Mouse (Mus musculus) hindbrain, postnatal 0 days (tissue): ENCODE results near the gene Pik3c2b. TPM values are rescaled to one million over a fixed set of nuclear protein-coding genes. Genes with fewer than 3 reads are reported as not detected.

Experiments used
- ATAC-seq: fragments of 200-750 bp; cut with Nextera tagmentation; 2 replicates; pipeline ENCODE4 v1.8.0; 2017; ENCODE audit warnings: mild to moderate bottlenecking, moderate TSS enrichment, moderate library complexity
- DNase-seq: peaks from one replicate; pipeline ENCODE4 v3.0.0-alpha.2; 2015; ENCODE audit warnings: low spot score
- H3K27ac ChIP-seq: fragments of 300-500 bp; sonication (generic); 2 replicates; pipeline ENCODE4 v1.5.1; 2014; ENCODE audit warnings: mild to moderate bottlenecking
- H3K27me3 ChIP-seq: fragments of 300-500 bp; sonication (generic); 2 replicates; pipeline ENCODE4 v1.6.1; 2014; ENCODE audit warnings: low read length, mixed read lengths; ENCODE audit not compliant: insufficient read depth
- H3K36me3 ChIP-seq: fragments of 300-500 bp; sonication (generic); 2 replicates; pipeline ENCODE4 v1.6.1; 2014; ENCODE audit warnings: low read length, mixed read lengths; ENCODE audit not compliant: insufficient read depth
- H3K4me1 ChIP-seq: fragments of 300-500 bp; sonication (generic); 2 replicates; pipeline ENCODE4 v1.6.1; 2014; ENCODE audit warnings: antibody characterized with exemption, low read length, mixed read lengths; ENCODE audit not compliant: insufficient read depth
- H3K4me2 ChIP-seq: fragments of 300-500 bp; sonication (generic); 2 replicates; pipeline ENCODE4 v1.6.1; 2014; ENCODE audit warnings: low read depth, mild to moderate bottlenecking, low read length, moderate library complexity, mixed read lengths
- H3K4me3 ChIP-seq: fragments of 300-500 bp; sonication (generic); 2 replicates; pipeline ENCODE4 v1.5.1; 2014; ENCODE audit warnings: low read length
- H3K9ac ChIP-seq: fragments of 300-500 bp; sonication (generic); replicated peaks from 2 replicates; pipeline ENCODE4 v1.6.1; 2014; ENCODE audit warnings: mild to moderate bottlenecking, low read length, moderate library complexity, mixed read lengths
- H3K9me3 ChIP-seq: fragments of 300-500 bp; sonication (generic); 2 replicates; pipeline ENCODE4 v1.6.1; 2016; ENCODE audit warnings: low read length, mixed read lengths
- CTCF ChIP-seq: IDR thresholded peaks from 2 replicates; pipeline ENCODE4 v1.5.1; 2016; ENCODE audit warnings: antibody characterized with exemption, control low read depth, low read depth
- WGBS: fragments of 180-500 bp; shearing (Covaris S2); extraction: QIAGEN DNeasy Blood & Tissue Kit; methylation state at CpG from one replicate; pipeline ENCODE4 v1.1.7; 2014; 5-methylcytosine and 5-hydroxymethylcytosine counted together
- polyA plus RNA-seq: library from polyadenylated mRNA; unstranded; fragments of >200 nt; fragmentation: Nextera tagmentation; extraction: Ambion mirVana; gene quantifications from 2 replicates; pipeline ENCODE4 v1.2.1, GENCODE M21; 2015
- total RNA-seq: library from RNA; depleted of rRNA; stranded (reverse); fragments of >200 nt; gene quantifications from 2 replicates; pipeline ENCODE4 v1.2.3, GENCODE M21; 2014

Pik3c2b gene
- total and polyA plus RNA-seq, 2 experiments from 2014 or later, result 8.7 to 23.0 TPM

DNA sequence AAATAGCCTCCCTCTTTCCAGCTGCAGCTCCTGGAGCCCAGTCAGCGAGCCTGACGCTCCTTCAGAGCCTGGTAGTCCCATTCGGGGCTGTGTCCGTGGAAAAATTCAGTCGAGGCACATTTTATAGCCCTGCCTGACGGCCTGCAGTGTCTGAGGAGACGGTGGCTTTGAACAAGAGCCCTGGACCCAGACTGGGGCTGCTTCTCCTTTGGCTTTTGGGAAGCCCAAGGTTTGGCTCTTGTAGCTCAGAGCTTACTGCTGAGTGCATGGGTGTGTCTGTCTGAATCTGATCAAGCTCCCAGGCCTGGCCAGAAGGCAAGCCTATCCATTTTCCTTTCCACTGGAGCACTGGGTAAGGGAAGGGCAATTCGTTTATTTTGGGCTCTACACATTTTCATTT, 2.1 kb downstream of the Pik3c2b start:
- Histone ChIP-seq H3K27me3 (no peaks in the 10 kb centered on the region), H3K27ac (peak overlapping the region; percentile 95; the same call in 1 of the 2 replicates), H3K4me3 (peak overlapping the region; percentile 90), H3K9me3 (no peaks in the 10 kb centered on the region), H3K4me2 (peak overlapping the region; percentile 80), H3K36me3 (no peaks in the 10 kb centered on the region), H3K4me1 (peaks cover 8% of the 10 kb centered on the region), H3K9ac (peak overlapping the region; percentile 97; the same call in 1 of the 2 replicates)
- ATAC-seq (no peak), DNase-seq (no peak)
- no peak for TF ChIP-seq CTCF
- WGBS, result 21% methylated on average over 8 of the region's 8 CpGs

DNA sequence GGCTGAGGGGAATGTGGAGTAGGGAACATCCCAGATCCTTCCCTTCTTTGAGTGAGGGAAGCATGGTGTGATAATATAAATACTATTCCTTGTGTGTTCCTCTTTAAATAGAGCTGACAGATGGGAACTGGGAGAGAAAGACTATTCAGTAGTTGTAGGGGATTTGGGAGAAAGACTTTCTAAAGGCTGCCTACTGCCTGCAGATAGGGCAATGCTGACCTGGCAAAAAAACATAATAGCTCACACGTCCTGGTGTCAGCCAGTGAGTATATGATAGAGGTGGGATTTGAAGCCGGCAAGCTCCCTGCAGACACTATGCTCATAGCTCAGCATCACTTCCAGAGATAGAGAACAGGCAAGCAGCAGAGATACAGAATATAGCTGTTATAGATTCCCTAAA, 3.2 kb downstream of the Pik3c2b start:
- Histone ChIP-seq H3K27me3 (no peaks in the 10 kb centered on the region), H3K4me2 (peak overlapping the region; percentile 25; the same call in 1 of the 2 replicates), H3K36me3 (no peaks in the 10 kb centered on the region), H3K9ac (0 out of 2 replicates have a peak overlapping the region, but pooled peaks have one; percentile 3), H3K27ac (no peak overlapping the region), H3K4me3 (no peak overlapping the region), H3K9me3 (no peaks in the 10 kb centered on the region), H3K4me1 (peaks cover 11% of the 10 kb centered on the region)
- WGBS, result 19% methylated on average over 2 of the region's 2 CpGs
- ATAC-seq, result no peak
- DNase-seq, result no peak
- no peak for TF ChIP-seq CTCF

DNA sequence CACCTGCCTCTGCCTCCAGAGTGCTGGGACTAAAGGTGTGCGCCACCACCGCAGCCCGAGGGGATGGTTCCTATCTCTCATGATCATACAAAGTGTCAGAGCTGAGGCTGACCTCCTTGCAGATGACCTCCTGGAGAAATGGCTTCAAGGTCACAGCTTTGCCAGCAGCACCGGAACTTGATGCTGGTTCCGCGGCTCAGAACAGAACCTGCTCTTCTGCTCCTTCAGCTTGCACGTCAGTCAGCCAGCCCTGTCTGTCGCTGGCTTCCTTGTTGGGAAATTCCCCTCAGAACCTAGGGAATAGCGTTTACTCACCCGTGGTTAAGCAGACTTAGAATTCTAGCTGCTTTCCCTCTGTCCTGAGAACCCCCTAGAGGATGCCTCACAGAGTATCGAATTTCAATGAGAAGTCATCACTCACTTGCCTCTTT, 4.5 kb downstream of the Pik3c2b start:
- H3K4me1 ChIP-seq, result peaks cover 11% of the 10 kb centered on the region
- DNase-seq (no peak), ATAC-seq (no peak)
- H3K9ac ChIP-seq, result no peak overlapping the region
- H3K4me3 ChIP-seq, result no peak overlapping the region
- H3K4me2 ChIP-seq, result no peak overlapping the region
- no peaks in the 10 kb centered on the region for H3K36me3 ChIP-seq
- H3K9me3 ChIP-seq, result no peaks in the 10 kb centered on the region
- no peak for TF ChIP-seq CTCF
- no peaks in the 10 kb centered on the region for H3K27me3 ChIP-seq
- no peak overlapping the region for H3K27ac ChIP-seq
- WGBS, result 28% methylated on average over 11 of the region's 11 CpGs

DNA sequence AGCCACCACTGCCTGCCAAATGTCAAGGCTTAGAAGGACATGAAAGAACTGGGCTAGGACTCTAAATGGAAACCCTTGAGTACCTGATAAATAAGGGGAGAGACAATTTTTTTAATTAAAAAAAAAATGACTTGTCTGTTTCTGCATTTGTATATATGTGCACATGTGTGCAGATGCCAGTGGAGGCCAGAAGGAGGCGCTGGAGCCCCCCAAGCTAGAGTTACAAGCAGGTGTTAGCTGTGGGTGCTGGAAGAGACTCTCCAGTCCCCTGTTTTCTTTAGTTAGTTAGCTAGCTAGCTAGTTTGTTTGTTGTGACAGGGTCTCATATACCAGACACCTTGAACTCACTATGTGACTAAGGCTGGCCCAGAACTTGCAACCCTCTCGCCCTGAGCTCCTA, 6.4 kb downstream of the Pik3c2b start:
- Histone ChIP-seq H3K36me3 (no peaks in the 10 kb centered on the region), H3K27ac (no peak overlapping the region), H3K9me3 (no peaks in the 10 kb centered on the region), H3K27me3 (no peaks in the 10 kb centered on the region), H3K4me1 (peaks cover 11% of the 10 kb centered on the region; the same call in 1 of the 2 replicates), H3K4me2 (no peak overlapping the region), H3K4me3 (no peak overlapping the region), H3K9ac (no peak overlapping the region)
- no peak for DNase-seq
- WGBS, result 96% methylated on average over 2 of the region's 2 CpGs
- no peak for ATAC-seq
- no peak; the same call in 1 of the 2 replicates for TF ChIP-seq CTCF

DNA sequence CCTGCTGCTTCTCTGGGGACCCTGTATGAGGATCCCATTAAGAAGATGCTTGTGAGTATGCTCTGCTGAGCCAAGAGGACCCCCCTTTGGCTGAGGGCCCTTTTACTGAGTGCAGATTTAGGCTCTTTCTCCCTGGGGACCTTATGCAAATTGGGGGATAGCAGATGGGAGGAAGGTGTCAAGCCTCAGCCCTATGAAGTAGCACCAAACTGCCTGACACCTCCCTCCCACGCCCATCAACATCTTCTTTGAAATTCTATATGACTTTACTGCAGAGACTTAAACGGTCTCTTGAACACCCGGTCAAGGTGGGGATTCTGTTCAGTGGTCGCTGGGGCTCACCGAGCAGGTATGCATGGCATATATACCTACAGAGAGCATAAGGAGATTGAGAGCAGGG, 7.6 kb downstream of the Pik3c2b start:
- H3K9ac ChIP-seq, result no peak overlapping the region
- no peak overlapping the region for H3K4me3 ChIP-seq
- H3K9me3 ChIP-seq, result no peaks in the 10 kb centered on the region
- H3K27me3 ChIP-seq, result no peaks in the 10 kb centered on the region
- ATAC-seq (no peak), DNase-seq (no peak)
- no peak for TF ChIP-seq CTCF
- 72% methylated on average over 5 of the region's 5 CpGs for WGBS
- H3K27ac ChIP-seq, result no peak overlapping the region
- no peak overlapping the region for H3K4me2 ChIP-seq
- H3K4me1 ChIP-seq, result peaks cover 13% of the 10 kb centered on the region; the same call in 1 of the 2 replicates
- no peaks in the 10 kb centered on the region for H3K36me3 ChIP-seq

DNA sequence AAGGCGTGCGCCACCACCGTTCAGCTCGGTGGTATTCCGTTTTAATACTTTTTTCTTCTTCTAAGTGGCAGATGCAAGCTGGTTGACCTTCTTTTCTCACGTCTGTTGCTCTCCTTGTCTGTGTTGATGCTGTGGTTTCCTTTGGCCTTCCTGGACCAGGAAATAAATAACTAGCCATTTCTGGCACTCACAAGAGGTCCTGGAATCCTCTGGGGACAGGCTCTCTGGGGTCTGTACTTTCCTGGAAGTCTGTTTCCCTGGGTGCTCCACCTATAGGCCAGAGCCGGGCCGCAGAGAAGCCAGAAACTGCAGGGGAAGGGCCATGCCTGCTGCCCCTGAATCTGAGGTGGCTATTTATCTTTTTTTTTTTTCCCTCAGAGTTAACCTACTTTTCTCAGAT, 8.9 kb downstream of the Pik3c2b start:
- Histone ChIP-seq H3K27me3 (no peaks in the 10 kb centered on the region), H3K36me3 (no peaks in the 10 kb centered on the region), H3K27ac (no peak overlapping the region), H3K4me2 (no peak overlapping the region), H3K9ac (no peak overlapping the region), H3K4me1 (peaks cover 13% of the 10 kb centered on the region; the same call in 1 of the 2 replicates), H3K4me3 (no peak overlapping the region), H3K9me3 (no peaks in the 10 kb centered on the region)
- no peak for ATAC-seq
- no peak for DNase-seq
- no peak for TF ChIP-seq CTCF
- 77% methylated on average over 8 of the region's 8 CpGs for WGBS

DNA sequence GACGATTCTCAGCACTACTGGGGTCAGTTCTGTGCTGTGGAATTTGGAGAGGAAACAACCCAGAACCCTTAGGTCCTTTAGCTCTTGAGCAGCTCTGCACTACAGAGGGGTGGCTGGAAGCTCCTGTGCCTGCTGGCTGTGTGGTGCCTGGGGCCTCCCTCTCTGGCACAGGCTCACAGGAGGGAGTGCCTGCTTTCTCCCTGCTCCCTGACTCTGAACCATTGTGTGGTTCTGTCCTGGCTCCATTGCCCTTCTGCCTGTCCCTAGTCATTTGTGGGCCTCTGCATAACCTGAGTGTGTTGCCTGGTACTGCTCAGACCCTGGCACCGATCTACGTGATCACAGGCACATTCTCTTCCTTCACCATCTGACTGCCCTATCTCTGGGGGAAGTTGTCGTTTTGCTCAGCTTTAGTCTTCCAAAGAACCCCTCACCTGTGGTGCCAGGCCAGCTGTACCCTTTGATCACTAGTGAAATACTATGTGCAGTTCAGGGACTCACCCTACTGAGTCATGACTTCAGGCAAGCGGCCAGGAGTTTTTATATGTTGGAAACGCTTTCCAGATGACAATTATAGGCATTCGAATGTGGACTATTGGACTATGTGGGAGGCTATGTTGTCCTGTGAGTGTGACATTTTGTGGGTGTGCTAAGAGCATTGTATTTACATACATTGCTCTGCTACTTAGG, 12.0 kb downstream of the Pik3c2b start:
- Histone ChIP-seq H3K9ac (0 out of 2 replicates have a peak overlapping the region, but pooled peaks have one; percentile 9), H3K9me3 (no peaks in the 10 kb centered on the region), H3K4me1 (peaks cover 8% of the 10 kb centered on the region; the same call in 1 of the 2 replicates), H3K27ac (peak overlapping the region; percentile 26; the same call in 1 of the 2 replicates), H3K27me3 (no peaks in the 10 kb centered on the region), H3K36me3 (no peaks in the 10 kb centered on the region), H3K4me2 (no peak overlapping the region), H3K4me3 (no peak overlapping the region)
- WGBS, result 43% methylated on average over 7 of the region's 7 CpGs
- DNase-seq, result no peak
- no peak for TF ChIP-seq CTCF
- no peak for ATAC-seq
